Mouse (Mus musculus) c-Kit-positive CD71-positive TER-119-negative erythroid progenitor cells, embryonic 14.5 days (primary cell): ENCODE results near the gene Aadacl3.

Experiments
- DNase-seq: peaks from one replicate; pipeline ENCODE4 v3.0.0-alpha.2; 2013; ENCODE audit warnings: low read depth

Gene Aadacl3

GRCm38 (mm10) chr4:144463656-144464055, at the start of gene Aadacl3:
Gene Aadacl3 (minus strand): TSS chr4:144463756.
- no peak for DNase-seq

DNA sequence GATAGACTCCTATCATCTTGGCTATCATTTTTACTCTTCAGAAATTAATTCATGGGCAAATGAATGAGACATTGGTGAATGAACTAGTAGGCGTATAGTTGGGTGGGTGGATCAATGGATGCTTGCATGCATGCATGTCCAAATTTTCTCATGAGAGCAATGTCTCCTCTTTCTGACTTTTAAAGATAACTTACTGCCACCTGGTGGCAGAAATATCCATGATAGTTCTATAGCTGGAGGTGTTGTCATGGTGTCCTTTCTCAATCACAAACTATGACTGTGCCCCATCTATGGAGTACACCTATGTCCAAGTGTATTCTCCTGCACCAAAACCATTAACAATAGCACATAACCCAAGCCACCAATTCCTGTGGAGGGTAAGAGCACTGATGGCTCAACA, 43.0 kb upstream of the Aadacl3 start:
- DNase-seq: no peak

DNA sequence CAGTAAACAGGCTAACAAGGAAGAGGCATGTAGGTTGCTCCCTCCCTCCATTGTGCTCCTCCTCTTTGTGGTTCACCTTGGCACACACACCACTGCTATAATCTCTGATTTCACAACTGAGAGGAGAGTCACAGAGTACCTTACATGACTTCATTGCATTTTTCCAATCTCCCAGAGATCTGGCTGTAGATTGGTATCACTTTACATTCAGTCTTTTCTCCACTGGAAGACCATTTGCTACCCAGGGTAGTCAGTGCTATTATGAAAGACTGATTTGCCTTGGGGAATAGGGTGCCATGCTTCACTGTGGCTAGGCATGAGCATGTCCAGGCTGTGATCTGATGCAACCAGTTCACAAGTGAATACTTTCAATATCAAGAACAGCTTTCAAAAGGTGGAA, 29.8 kb upstream of the Aadacl3 start:
- DNase-seq: no peak

GRCm38 (mm10) chr4:144468091-144468490, 4.5 kb upstream of the Aadacl3 start:
- no peak for DNase-seq

DNA sequence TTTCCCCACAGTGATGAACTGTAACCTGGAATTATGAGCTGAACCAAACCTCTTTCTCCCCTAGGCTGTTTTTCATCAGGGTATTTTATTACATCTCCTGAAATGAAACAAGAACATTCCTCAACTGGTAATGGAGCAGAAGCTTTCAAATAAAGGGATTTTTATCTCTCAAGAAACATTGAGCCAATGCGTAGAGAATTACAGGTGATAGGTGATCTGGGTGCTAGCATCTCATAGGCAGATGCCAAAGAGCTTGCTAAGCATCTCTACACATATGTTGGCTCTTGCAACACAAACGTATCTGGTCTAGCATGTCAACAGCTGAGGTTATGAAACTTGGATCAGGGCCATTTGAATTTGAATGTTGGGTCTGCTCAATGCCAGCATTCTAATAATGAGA, 1.6 kb upstream of the Aadacl3 start:
- DNase-seq: no peak

- no peak for DNase-seq
Measured at GRCm38 (mm10) chr4:144453217-144453616, 10.3 kb downstream of the Aadacl3 start, which contains the start of gene Gm9944. Gene Gm9944 (minus strand): TSS chr4:144453317.

DNA sequence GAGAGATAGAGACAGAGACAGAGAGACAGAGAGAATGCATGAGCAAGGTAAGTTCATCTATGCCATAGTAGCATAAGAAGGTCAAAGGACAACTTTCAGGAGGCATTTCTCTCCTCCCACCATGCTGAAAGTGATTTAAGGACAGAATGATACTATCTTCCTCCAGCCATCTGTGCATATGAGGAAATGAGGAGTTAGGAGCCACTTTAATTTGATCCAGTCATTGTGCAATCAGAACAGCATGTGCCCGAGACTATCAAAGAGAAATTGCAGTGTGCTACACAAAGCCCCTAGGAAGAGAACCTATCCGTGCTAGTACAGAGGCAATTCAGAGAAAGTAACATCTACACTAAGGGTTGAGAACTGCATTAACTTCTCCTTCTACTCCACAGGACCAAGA, 15.0 kb downstream of the Aadacl3 start:
- no peak for DNase-seq

DNA sequence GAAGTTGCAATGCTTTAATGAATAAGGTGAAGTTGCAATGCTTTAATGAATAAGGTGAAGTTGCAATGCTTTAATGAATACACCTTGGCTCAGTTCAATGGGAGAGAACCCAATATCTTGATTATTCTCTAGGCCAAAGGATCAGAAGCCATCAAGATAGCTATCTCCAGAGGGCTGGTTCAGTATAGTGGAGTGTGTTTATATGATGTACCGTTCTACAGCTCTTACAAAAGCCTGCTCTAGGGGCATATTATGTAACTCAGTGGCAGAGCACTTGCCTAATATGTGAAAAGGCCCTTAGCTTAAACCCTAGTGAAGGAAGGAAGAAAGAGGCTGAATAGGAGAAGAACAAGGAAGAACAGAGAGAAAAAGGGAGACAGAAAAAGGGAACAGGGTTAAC, 22.0 kb downstream of the Aadacl3 start:
- DNase-seq: no peak

DNA sequence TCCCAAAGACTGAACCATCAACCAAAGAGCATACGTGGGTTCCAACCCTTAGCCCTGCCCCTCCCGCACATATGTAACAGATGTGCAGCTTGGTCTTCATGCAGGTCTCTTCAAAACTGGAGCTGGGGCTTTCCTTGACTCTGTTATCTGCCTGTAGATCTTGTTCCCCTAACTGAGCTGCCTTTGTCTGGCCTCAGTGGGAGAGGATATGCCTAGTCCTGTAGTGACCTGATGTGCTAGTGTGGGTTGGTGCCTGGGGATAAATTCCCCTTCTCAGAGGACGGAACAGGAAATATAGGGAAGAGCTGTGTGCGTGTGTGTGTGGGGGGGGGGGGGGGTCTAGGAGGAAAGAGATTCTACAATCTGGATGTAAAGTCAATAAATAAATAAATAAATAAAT, 22.5 kb downstream of the Aadacl3 start:
- no peak for DNase-seq

GRCm38 (mm10) chr4:144438672-144439071, 24.9 kb downstream of the Aadacl3 start, which contains the start of gene 1700012P22Rik:
Gene 1700012P22Rik (minus strand): TSS chr4:144438772.
- DNase-seq: no peak

DNA sequence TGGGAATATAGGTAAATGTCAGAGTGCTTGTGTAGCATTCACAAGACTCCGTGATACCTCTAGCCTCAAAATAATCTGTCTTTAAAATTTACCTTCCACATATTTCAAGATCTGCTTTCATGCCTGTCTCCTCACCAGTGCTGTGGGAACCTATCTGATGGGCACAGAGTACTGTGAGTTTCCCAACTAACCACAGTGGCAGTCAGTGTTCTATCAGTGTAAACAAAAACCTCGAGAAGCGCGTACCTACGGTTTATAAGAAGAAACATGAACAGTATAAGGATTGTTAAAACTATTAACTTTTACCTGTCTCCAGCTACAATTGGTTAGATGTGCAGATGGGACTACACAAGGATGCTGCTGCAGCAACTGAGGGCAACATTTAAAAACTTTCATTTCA, 30.3 kb downstream of the Aadacl3 start:
- DNase-seq: no peak

DNA sequence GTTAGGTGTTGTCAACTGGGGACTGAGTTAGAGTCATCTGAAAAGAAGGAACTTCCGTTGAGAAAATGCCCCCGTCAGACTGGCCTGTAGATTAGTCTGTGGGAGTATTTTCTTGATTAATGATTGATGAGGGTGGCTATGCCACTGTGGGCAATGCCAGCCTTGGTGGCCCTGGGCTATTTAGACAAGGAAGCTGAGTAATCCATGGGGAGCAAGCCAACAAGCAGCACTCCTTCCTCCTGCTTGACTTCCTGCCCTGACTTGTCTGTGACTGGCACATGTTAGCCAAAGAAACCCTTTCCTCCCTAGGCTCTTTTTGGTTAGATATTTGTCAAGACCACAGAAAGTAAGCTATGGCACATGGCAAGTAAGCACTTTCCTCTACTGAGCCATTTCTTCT, 32.8 kb downstream of the Aadacl3 start:
- DNase-seq: no peak

DNA sequence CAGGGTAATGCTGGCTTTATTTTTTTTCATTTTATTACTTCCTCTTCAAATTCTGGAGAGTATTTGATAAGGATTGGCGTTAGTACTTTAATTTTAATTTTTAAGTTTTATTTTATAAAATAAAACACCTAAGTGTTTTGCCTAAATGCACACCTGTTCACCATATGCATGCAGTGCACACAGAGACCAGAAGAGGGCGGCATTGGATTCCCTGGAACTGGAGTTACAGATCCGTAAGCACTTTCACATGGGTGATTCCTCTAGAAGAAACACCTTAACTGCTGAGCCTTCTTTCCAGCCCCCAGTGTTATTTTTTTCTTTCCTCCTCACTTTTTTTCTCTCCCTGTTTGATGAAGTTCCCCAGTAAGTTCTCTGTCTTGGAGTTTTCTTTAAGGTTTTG, 34.7 kb downstream of the Aadacl3 start:
- peak; percentile 19 for DNase-seq

DNA sequence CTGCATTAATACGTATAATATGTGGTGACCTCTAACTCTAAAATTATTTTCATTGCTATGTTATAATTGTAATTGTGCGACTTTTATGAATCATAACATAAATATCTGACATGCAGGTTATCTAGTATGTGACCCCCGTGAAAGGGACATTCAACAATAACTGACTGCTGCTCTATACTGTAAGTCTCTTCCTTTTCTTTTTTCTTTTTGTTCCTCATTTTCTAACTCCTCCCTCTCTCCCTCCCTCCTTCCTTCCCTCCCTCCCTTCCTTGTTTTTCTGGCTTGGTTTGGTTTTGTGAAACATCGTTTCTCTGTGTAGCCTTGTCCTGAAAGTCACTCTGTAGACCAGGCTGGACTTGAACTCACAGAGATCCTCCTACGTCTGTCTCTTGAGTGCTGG, 39.0 kb downstream of the Aadacl3 start:
- no peak for DNase-seq

DNA sequence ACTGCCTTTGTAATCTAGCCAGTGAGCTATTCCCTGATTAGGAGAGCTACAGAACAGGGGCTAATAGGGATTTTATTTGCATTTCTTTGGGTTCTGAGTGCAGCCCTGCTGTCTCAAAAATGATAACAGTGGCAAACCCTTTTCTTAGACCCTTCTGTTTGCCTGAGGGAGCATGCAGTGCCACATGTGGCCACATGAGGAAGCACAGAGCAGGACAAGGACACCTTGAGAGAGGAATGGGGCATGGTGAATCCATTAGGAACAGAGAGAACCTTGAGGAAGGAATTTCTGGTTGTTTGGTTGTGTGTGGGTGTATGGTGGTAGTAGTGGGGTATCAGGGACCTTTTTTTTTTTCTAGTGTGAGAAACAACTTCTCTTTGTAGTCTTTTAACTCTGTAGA, 42.9 kb downstream of the Aadacl3 start:
- no peak for DNase-seq

GRCm38 (mm10) chr4:144408290-144408689, 55.3 kb downstream of the Aadacl3 start, which contains the start of gene Pramef12:
Gene Pramef12 (minus strand): TSS chr4:144408464.
- no peak for DNase-seq

GRCm38 (mm10) chr4:144406261-144406660, 57.3 kb downstream of the Aadacl3 start:
- DNase-seq: no peak

DNA sequence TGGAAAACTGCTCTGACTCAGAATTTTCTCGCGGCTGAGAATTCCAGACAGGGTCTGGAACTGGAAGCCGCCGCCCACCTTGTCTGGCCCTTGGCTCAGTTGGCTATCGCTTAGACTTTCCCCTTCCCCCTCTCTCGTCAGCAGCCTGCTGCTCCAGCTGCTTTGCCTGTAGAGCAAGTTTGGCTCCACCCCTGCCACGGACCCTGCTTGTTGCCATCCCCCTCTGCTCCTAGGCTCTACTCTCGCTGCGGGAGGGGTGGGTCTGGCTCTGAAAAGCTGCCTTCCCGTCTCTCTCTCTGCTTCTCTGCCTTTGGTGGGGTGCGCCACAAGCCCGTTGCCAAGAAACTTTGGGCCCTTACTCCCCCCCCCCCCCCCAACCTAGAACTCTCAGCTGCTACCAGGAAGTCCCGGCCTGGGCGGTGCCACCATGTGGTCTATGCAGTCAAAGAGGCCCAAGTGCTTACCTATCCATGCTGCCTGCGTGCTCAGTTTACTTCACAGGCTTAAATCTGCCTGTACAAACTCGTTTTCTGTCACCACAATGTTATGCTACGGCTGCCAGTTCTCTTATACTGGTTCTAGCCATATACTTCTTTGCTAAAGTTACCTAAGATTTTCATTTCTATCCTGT, 59.0 kb downstream of the Aadacl3 start:
- no peak for DNase-seq
